Mouse (Mus musculus) E14TG2a.4 (cell line): ENCODE results near the gene Otop2.

Source experiments
- CTCF ChIP-seq: conservative IDR thresholded peaks from 2 replicates; pipeline ENCODE4 v1.5.1; 2014; ENCODE audit warnings: low read length
- NANOG ChIP-seq: IDR thresholded peaks from 2 replicates; pipeline ENCODE4 v1.6.1; 2014; ENCODE audit warnings: borderline replicate concordance, low read length, mixed read lengths

DNA sequence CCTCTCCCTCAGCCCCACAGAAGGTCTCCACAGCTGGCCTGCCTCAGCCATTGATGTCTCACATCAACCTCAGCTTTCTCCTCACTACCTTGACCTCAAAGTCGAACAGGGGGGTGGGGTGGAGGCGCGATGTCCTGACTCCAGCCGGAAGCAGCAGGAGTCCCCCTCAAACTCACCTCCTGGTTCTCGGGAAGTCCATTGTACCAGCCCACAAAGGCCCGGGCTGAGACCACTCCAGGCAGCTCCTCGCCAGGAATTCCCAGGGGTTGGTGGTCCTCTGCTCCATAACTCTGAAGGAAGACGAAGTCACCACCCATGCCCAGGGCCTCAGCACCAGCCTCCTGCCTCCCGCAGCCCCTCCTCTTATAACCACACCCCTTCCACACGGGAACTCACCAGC is 35.5 kb upstream of the Otop2 start:
- TF ChIP-seq CTCF: no peak
- no peak for TF ChIP-seq NANOG
